Mouse (Mus musculus) neural tube, embryonic 13.5 days (tissue): ENCODE data around the gene Pde1b. TPM values are rescaled to one million over a fixed set of nuclear protein-coding genes. Genes with fewer than 3 reads are reported as not detected.

ENCODE experiments used
- ATAC-seq: fragments of 200-750 bp; cut with Nextera tagmentation; 2 replicates; pipeline ENCODE4 v1.8.0; 2017; ENCODE audit warnings: low read depth, mild to moderate bottlenecking, moderate TSS enrichment, moderate library complexity
- H3K27ac ChIP-seq: fragments of 300-500 bp; sonication (generic); replicated peaks from 2 replicates; pipeline ENCODE4 v1.5.1; 2015; ENCODE audit warnings: moderate library complexity, mild to moderate bottlenecking, inconsistent platforms
- H3K27me3 ChIP-seq: fragments of 300-500 bp; sonication (generic); 2 replicates; pipeline ENCODE4 v1.6.1; 2015; ENCODE audit warnings: mild to moderate bottlenecking, inconsistent platforms
- H3K36me3 ChIP-seq: fragments of 300-500 bp; sonication (generic); 2 replicates; pipeline ENCODE4 v1.6.1; 2015; ENCODE audit warnings: mild to moderate bottlenecking, inconsistent platforms
- H3K4me1 ChIP-seq: fragments of 300-500 bp; sonication (generic); replicated peaks from 2 replicates; pipeline ENCODE4 v1.6.1; 2015; ENCODE audit warnings: inconsistent platforms
- H3K4me2 ChIP-seq: fragments of 300-500 bp; sonication (generic); 2 replicates; pipeline ENCODE4 v1.6.1; 2015; ENCODE audit warnings: inconsistent platforms, mild to moderate bottlenecking, moderate library complexity
- H3K4me3 ChIP-seq: fragments of 300-500 bp; sonication (generic); 2 replicates; pipeline ENCODE4 v1.5.1; 2015; ENCODE audit warnings: mild to moderate bottlenecking, inconsistent platforms
- H3K9ac ChIP-seq: fragments of 300-500 bp; sonication (generic); 2 replicates; pipeline ENCODE4 v1.6.1; 2015; ENCODE audit warnings: moderate library complexity, mild to moderate bottlenecking, inconsistent platforms
- H3K9me3 ChIP-seq: fragments of 300-500 bp; sonication (generic); 2 replicates; pipeline ENCODE4 v1.6.1; 2016; ENCODE audit warnings: inconsistent platforms
- WGBS: fragments of 180-500 bp; shearing (Covaris S2); methylation state at CpG from one replicate; pipeline ENCODE4 v1.1.7; 2015; 5-methylcytosine and 5-hydroxymethylcytosine counted together
- polyA plus RNA-seq: library from polyadenylated mRNA; unstranded; fragments of >200 nt; fragmentation: Nextera tagmentation; extraction: Ambion mirVana; gene quantifications from 2 replicates; pipeline ENCODE4 v1.2.1, GENCODE M21; 2015

The Pde1b gene
- polyA plus RNA-seq, 1 experiment from 2014 or later = 88.7 TPM

DNA sequence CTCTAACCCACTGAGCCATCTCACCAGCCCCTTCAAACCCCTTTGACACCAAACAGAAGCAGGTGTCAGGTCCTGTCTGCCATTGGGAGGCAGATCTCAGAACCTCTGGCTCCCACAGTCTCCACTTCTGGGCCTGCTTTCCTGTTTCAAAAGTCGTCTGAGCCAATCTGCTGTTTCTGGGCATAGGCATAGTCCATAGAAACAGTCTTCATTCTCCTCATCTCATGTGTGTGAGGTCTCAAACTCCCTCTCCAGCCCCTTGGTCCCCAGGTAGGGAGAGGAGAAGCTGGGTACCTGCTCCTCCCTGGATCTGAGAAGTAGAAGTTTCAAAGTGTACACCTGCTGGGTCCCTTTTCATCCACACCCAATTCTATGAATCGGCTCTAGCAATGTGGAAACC is 33.6 kb downstream of the Pde1b start:
- Histone ChIP-seq H3K9me3 (no peaks in the 10 kb centered on the region), H3K4me3 (peak overlapping the region; percentile 85), H3K36me3 (no peaks in the 10 kb centered on the region), H3K9ac (peak overlapping the region; percentile 84), H3K27ac (no peak overlapping the region), H3K4me1 (peaks cover 41% of the 10 kb centered on the region), H3K4me2 (peak overlapping the region; percentile 88), H3K27me3 (peaks cover 12% of the 10 kb centered on the region)
- 28% methylated on average over 2 of the region's 2 CpGs for WGBS
- ATAC-seq = no peak

DNA sequence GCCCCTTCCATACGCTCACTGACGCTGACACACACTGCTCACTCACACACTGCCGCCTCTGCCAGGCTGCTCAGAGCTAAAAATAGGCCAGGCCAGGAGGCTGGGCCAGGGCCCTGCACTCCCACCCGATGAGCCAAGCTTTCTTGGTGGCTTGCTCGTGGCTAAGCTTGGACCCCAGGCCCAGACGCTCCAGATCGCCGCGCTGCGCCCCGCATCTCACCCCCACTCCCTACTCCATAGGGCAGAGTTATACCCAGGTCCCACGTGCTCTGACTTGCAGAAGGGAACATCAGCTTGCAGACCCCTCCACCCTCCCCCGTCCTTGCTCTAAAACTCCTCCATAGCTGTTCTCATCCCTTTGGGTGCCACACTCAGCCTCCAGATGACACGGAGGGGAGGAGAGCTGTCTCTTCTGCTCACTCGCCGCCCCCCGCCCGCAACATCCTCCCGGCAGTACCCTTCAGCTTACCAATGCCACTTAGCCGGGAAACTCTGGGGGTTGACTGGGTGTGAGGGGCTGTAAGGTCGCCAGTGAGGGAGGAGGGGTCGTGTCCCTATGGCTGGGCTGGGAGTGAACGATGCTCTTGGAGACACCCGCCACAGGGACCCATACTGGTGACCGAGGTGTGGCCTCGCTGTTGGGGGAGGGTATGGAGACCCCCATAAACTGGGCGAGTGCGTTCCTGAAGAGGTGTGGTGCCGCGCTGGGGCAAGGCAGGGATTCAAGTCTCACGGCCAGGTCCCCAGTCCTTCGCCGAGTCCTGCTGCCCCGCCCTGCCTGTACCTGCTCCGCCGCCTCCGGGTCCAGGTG is 34.4 kb downstream of the Pde1b start:
- H3K27ac ChIP-seq = peak overlapping the region; percentile 74
- peaks cover 12% of the 10 kb centered on the region for H3K27me3 ChIP-seq
- H3K4me1 ChIP-seq = peaks cover 41% of the 10 kb centered on the region
- peak overlapping the region; percentile 84 for H3K9ac ChIP-seq
- no peaks in the 10 kb centered on the region for H3K36me3 ChIP-seq
- H3K4me2 ChIP-seq = peak overlapping the region; percentile 88
- ATAC-seq = peak; percentile 68
- no peaks in the 10 kb centered on the region for H3K9me3 ChIP-seq
- H3K4me3 ChIP-seq = peak overlapping the region; percentile 85
- WGBS = 1% methylated on average over 37 of the region's 37 CpGs

DNA sequence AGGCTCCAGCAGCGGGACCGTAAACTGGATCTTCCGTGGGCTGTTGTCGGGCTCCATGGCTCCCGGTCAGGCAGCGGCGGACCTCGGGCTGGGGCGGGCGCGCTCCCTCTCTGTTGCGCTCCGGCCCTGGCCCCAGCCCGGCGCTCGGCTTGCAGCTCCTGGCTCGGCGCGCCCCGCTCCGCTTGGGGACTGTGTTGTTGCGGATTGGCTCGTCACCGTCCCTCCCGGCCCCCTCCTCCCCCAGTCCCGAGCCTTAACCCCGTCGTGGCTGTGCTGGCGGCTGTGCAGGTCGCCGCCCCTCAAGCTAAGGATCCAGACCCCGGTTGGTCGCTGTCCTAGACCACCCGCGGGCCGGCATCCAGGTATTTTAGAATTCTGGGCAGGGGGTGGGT is 35.0 kb downstream of the Pde1b start, which contains the start of gene Ppp1r1a:
Gene Ppp1r1a, minus strand, starts transcription at position 182 of the 392 bp plus-strand sequence.
- Histone ChIP-seq H3K9ac (peak within 1 kb of the TSS; percentile 84), H3K4me1 (peaks cover 41% of the 10 kb centered on the region)
- under 1% methylated on average over 36 of the region's 36 CpGs for WGBS

DNA sequence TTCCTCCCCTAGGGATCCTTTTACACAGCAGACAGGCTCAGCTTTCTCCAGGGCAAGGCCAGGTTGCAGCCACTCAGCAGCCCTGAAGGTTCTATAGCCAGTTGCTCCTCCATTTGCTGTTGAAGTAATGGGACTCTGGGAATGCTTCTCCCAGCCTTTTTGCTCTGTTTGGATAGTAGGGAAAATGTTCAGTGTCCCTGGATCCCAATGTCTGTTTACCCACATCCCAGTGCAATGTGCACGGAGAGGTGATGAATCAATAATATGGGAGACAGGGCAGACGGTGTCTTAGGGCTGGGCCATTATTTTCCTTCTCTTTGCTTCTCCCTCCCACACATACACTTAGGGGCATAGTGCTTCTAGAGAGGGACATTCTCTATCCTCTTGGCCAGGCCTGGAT is 36.4 kb downstream of the Pde1b start:
- Histone ChIP-seq H3K4me2 (no peak overlapping the region), H3K36me3 (no peaks in the 10 kb centered on the region), H3K4me3 (no peak overlapping the region), H3K27ac (no peak overlapping the region), H3K9ac (no peak overlapping the region), H3K9me3 (no peaks in the 10 kb centered on the region), H3K4me1 (peaks cover 35% of the 10 kb centered on the region), H3K27me3 (peaks cover 12% of the 10 kb centered on the region)
- no peak for ATAC-seq
- 47% methylated on average over 2 of the region's 2 CpGs for WGBS

More for the DNA sequence above, 35.0 kb downstream of the Pde1b start, which contains the start of gene Ppp1r1a:
- Histone ChIP-seq H3K9me3 (no peaks in the 10 kb centered on the region), H3K4me3 (peak within 1 kb of the TSS; percentile 85), H3K27me3 (peaks cover 12% of the 10 kb centered on the region), H3K4me2 (peak within 1 kb of the TSS; percentile 88), H3K36me3 (no peaks in the 10 kb centered on the region), H3K27ac (peak within 1 kb of the TSS; percentile 74)
- ATAC-seq = peak; percentile 84

DNA sequence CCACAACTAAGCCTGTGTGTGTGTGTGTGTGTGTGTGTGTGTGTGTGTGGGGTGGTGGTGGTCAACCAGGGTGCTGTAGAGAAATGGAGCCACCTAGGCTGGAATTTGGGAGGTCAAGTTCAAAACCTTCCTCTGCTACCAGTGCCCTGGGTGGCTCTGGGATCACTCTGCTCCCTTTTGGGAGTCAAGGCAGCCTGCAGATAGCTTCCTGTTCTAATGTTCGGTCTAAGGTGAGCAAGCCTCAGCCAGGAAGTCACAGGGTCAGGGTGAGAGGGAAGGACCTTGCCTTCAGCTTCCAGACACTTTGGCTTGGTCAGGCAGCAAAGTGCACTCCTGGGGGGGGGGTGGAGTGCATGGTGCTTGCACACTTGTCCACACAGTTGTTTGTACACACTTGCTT is 37.8 kb downstream of the Pde1b start:
- H3K36me3 ChIP-seq = no peaks in the 10 kb centered on the region

DNA sequence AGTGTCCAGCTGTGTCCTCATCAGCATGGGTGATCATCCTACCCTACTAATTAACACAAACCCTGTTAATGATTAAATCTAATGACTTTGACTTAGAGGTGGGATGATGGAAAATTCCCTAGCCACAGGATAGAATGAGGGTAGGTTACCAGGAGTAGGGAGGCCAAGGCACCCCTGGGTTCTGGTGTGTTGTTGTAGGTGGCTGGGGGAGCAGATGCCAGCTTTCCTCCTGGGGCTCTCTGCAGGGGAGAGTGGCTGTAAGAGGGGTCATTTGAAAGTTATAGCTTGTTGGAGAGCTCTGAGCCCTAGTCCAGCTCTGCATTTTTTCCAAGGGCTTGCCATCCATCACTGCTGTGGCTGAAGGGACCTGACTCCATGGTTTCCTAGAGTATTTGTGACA is 39.7 kb downstream of the Pde1b start:
- no peak for ATAC-seq

More for the DNA sequence above, 37.8 kb downstream of the Pde1b start:
- 65% methylated on average over 1 of the region's 1 CpGs for WGBS
- Histone ChIP-seq H3K9ac (no peak overlapping the region), H3K4me2 (no peak overlapping the region), H3K4me3 (no peak overlapping the region), H3K27ac (no peak overlapping the region), H3K4me1 (peaks cover 27% of the 10 kb centered on the region), H3K27me3 (peaks cover 12% of the 10 kb centered on the region), H3K9me3 (no peaks in the 10 kb centered on the region)
- no peak for ATAC-seq

DNA sequence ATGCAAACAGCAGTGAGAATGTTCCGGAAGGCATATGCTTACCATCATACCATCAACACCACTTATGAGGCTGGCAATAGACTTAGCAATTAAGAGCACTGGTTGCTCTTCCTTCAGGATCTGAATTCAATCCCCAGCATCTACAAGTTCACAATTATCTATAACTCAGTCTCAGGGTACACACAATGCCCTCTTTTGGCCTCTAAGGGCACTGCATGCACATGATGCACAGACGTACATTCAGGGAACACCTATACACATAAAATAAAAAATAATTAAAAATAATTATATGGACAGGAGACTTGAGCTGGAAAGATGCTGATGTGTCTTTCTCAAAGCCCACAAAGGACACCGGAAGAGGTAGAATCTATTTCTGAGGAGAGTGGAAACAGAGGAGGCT is 45.1 kb downstream of the Pde1b start:
- H3K4me3 ChIP-seq = no peak overlapping the region
- 89% methylated on average over 3 of the region's 3 CpGs for WGBS
- H3K4me2 ChIP-seq = no peak overlapping the region
- H3K9me3 ChIP-seq = no peaks in the 10 kb centered on the region
- no peaks in the 10 kb centered on the region for H3K27me3 ChIP-seq
- H3K27ac ChIP-seq = no peak overlapping the region
- H3K4me1 ChIP-seq = no peaks in the 10 kb centered on the region; the same call in 1 of the 2 replicates
- H3K36me3 ChIP-seq = no peaks in the 10 kb centered on the region
- H3K9ac ChIP-seq = no peak overlapping the region
- no peak for ATAC-seq

More for the DNA sequence above, 39.7 kb downstream of the Pde1b start:
- Histone ChIP-seq H3K4me1 (peaks cover 11% of the 10 kb centered on the region; the same call in 1 of the 2 replicates), H3K9ac (no peak overlapping the region), H3K4me3 (no peak overlapping the region), H3K9me3 (no peaks in the 10 kb centered on the region), H3K27me3 (peaks cover 12% of the 10 kb centered on the region), H3K4me2 (no peak overlapping the region), H3K36me3 (no peaks in the 10 kb centered on the region), H3K27ac (no peak overlapping the region)

DNA sequence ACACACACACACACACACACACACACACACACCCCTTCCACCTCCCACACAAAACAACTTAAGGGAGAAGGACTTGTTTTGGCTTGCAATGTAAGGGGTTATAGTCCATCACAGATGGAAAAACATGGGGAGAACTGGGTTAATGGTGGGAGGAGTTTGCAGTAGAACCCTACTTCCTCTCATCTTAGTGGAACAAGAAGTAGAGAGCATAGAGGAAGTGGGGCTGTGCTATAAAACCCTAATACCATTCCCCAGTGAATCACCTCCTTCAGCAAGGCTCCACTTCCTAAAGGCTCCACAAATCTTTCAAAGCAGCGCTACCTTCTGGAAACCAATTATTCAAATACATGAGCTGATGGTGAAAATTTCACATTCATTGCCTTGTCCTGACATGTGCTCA is 46.6 kb downstream of the Pde1b start:
- H3K27ac ChIP-seq = no peak overlapping the region
- no peaks in the 10 kb centered on the region for H3K36me3 ChIP-seq
- no peaks in the 10 kb centered on the region for H3K27me3 ChIP-seq
- H3K4me1 ChIP-seq = no peaks in the 10 kb centered on the region; the same call in 1 of the 2 replicates
- H3K9me3 ChIP-seq = no peaks in the 10 kb centered on the region
- WGBS = 88% methylated on average over 1 of the region's 1 CpGs
- H3K9ac ChIP-seq = no peak overlapping the region
- H3K4me2 ChIP-seq = no peak overlapping the region
- no peak overlapping the region for H3K4me3 ChIP-seq
- ATAC-seq = no peak

DNA sequence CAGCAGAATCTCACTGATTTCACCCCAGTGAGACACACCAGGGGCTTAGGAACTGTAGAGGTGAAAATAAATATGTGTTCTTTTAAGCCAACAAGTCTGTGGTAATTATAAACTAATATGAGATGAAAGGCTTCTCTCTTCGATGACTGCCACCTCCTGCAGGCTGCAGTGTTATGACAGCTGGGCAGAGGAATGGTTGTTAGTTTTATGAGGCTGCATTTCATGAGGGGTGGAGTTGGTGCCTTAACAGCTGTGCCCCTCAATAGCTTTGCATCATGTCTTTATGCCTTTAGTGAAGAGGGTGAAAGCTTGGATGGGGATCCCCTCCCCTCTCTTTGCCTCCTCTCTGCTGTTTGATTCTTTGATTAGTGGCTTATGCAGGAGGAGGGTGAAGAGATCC is 48.2 kb downstream of the Pde1b start:
- Histone ChIP-seq H3K9ac (no peak overlapping the region), H3K27me3 (no peaks in the 10 kb centered on the region), H3K4me1 (no peaks in the 10 kb centered on the region; the same call in 1 of the 2 replicates), H3K27ac (no peak overlapping the region), H3K4me3 (no peak overlapping the region), H3K36me3 (no peaks in the 10 kb centered on the region), H3K4me2 (no peak overlapping the region), H3K9me3 (no peaks in the 10 kb centered on the region)
- no peak for ATAC-seq
- 4% methylated on average over 1 of the region's 1 CpGs for WGBS

DNA sequence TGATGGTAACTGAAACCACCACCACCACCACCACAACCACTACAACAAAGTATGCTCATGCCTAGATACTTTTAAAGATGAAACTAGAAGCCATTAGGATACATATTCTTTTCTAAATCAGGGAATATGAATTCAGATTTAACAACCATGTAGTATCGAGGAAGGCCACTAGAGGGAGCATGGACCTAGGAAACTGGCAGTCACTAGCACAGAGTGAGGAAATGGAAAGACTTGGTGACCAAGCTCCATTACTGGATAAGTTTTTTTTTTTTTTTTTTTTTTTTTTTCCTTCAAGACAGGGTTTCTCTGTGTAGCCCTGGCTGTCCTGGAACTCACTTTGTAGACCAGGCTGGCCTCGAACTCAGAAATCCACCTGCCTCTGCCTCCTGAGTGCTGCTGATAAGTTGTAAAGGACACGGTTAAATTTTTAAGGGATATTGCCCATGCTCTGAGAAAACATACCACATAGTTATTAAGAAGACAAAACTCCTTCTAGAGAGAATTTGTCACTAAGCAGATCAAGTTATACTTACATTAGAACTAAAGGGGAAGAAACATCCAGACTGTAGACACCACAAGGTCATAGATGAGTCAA is 49.4 kb downstream of the Pde1b start:
- Histone ChIP-seq H3K4me1 (no peaks in the 10 kb centered on the region; the same call in 1 of the 2 replicates), H3K27ac (no peak overlapping the region), H3K36me3 (no peaks in the 10 kb centered on the region), H3K9me3 (no peaks in the 10 kb centered on the region), H3K9ac (no peak overlapping the region), H3K4me2 (no peak overlapping the region), H3K4me3 (no peak overlapping the region), H3K27me3 (no peaks in the 10 kb centered on the region)
- 46% methylated on average over 3 of the region's 3 CpGs for WGBS
- ATAC-seq = no peak

DNA sequence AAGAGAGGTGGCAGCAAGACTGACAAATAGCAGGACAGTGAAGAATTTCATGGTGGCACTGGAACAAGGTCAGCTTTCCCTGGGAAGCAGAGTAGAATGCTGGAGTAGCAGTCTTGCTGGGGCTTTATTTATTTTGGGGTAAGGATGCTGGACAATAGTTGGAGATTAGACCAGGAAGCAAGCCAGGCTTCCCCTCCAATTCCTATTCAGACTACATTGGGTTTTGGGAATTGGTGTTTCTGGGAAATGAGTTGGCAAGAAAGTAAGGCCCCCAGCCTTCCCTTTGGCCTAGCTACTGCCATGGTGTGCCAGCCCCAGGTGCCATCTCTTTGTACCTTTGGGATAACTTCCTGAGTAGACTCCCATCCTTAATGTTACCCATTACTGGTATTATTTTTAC is 62.1 kb downstream of the Pde1b start, which contains the start of gene Glycam1:
Gene Glycam1, minus strand, starts transcription at position 101 of the 400 bp plus-strand sequence.
- no peaks in the 10 kb centered on the region for H3K36me3 ChIP-seq
- no peaks in the 10 kb centered on the region for H3K9me3 ChIP-seq
- H3K27me3 ChIP-seq = no peaks in the 10 kb centered on the region
- H3K4me1 ChIP-seq = no peaks in the 10 kb centered on the region
- no peak within 1 kb of the TSS for H3K4me3 ChIP-seq
- ATAC-seq = no peak
- no peak within 1 kb of the TSS for H3K4me2 ChIP-seq
- no peak within 1 kb of the TSS for H3K27ac ChIP-seq
- H3K9ac ChIP-seq = no peak within 1 kb of the TSS
